Mouse (Mus musculus) frontal cortex, adult 2 months (tissue): Measurements from ENCODE around the gene Serpinb6c. TPM values are rescaled to one million over a fixed set of nuclear protein-coding genes. Genes with fewer than 3 reads are reported as not detected.

ENCODE experiments used
- polyA plus RNA-seq: library from polyadenylated mRNA; depleted of rRNA; stranded (reverse); fragments of >200 nt; gene quantifications from 2 replicates; pipeline ENCODE4 v1.2.3, GENCODE M21; 2012; rRNA removed

Gene Serpinb6c
- polyA plus RNA-seq, 1 experiment, result 0.10 TPM

Other genes with a start within 250 kb of the Serpinb6c start
- gene Serpinb6d, start 244.3 kb downstream of the Serpinb6c start, polyA plus RNA-seq, result not detected in 2 replicates
- gene Serpinb6e, start 62.3 kb downstream of the Serpinb6c start, polyA plus RNA-seq, result 0.08 and 0.12 TPM in 2 replicates
- gene Nqo2, start 59.0 kb upstream of the Serpinb6c start, polyA plus RNA-seq, result 8.4 and 9.9 TPM in 2 replicates
- gene Ripk1, start 96.7 kb upstream of the Serpinb6c start, polyA plus RNA-seq, result 4.3 and 4.5 TPM in 2 replicates
- gene Serpinb6a, start 97.1 kb upstream of the Serpinb6c start, polyA plus RNA-seq, result 44.8 and 45.7 TPM in 2 replicates
- gene Bphl, start 131.9 kb upstream of the Serpinb6c start, polyA plus RNA-seq, result 47.1 and 56.5 TPM in 2 replicates
- 1,752 and 1,773 TPM in 2 replicates for gene Tubb2a, start 172.3 kb upstream of the Serpinb6c start, polyA plus RNA-seq
- 387 and 426 TPM in 2 replicates for gene Tubb2b, start 224.8 kb upstream of the Serpinb6c start, polyA plus RNA-seq